Mouse (Mus musculus): ENCODE measurements around the gene Gsto2. TPM values are rescaled to one million over a fixed set of nuclear protein-coding genes. Genes with fewer than 3 reads are reported as not detected.

Gsto2 gene
- 0.74 and 1.4 TPM in 2 replicates for polyA plus RNA-seq (2015; fragmentation: Nextera tagmentation; extraction: Ambion mirVana)

- ATAC-seq (replicated peaks), result peak; percentile 100
- under 1% methylated on average over 49 of the region's 49 CpGs for WGBS
- Histone ChIP-seq H3K4me3 (peak within 1 kb of the TSS; percentile 78), H3K27ac (peak within 1 kb of the TSS; percentile 92), H3K36me3 (replicated peaks) (peaks cover 3% of the 10 kb centered on the region; the same call in 1 of the 2 replicates), H3K9ac (peak within 1 kb of the TSS; percentile 95), H3K4me2 (peak within 1 kb of the TSS; percentile 80), H3K27me3 (replicated peaks) (no peaks in the 10 kb centered on the region; the same call in 1 of the 2 replicates), H3K4me1 (peaks cover 12% of the 10 kb centered on the region), H3K9me3 (no peaks in the 10 kb centered on the region)
Observed at GRCm38 (mm10) chr19:47865353-47865947, at the start of gene Gsto2. Gene Gsto2, plus strand, starts transcription at chr19:47865534.

- H3K4me3 ChIP-seq, result no peak overlapping the region
- 90% methylated on average over 9 of the region's 9 CpGs for WGBS
- no peaks in the 10 kb centered on the region for H3K9me3 ChIP-seq
- H3K9ac ChIP-seq, result no peak overlapping the region
- no peak for ATAC-seq (replicated peaks)
- no peak overlapping the region for H3K4me2 ChIP-seq
- H3K27ac ChIP-seq, result no peak overlapping the region
- 0 out of 2 replicates have a peak, but pooled peaks cover 6% of the 10 kb centered on the region for H3K4me1 ChIP-seq
- H3K36me3 ChIP-seq (replicated peaks), result no peaks in the 10 kb centered on the region
- no peaks in the 10 kb centered on the region for H3K27me3 ChIP-seq (replicated peaks)
Observed at GRCm38 (mm10) chr19:47817692-47818091, 47.6 kb upstream of the Gsto2 start.

- 20% methylated on average over 8 of the region's 9 CpGs for WGBS
- H3K36me3 ChIP-seq (replicated peaks), result no peaks in the 10 kb centered on the region
- H3K9me3 ChIP-seq, result no peaks in the 10 kb centered on the region
- H3K27me3 ChIP-seq (replicated peaks), result no peaks in the 10 kb centered on the region
- H3K9ac ChIP-seq, result no peak overlapping the region
- H3K4me2 ChIP-seq, result no peak overlapping the region
- H3K27ac ChIP-seq, result no peak overlapping the region
- H3K4me3 ChIP-seq, result no peak overlapping the region
- H3K4me1 ChIP-seq, result 0 out of 2 replicates have a peak, but pooled peaks cover 6% of the 10 kb centered on the region
- peak; percentile 45; the same call in 1 of the 2 replicates for ATAC-seq (replicated peaks)
Observed at GRCm38 (mm10) chr19:47820832-47821493, 44.4 kb upstream of the Gsto2 start.

GRCm38 (mm10) chr19:47821494-47821872, 43.9 kb upstream of the Gsto2 start:
- Histone ChIP-seq H3K9me3 (no peaks in the 10 kb centered on the region), H3K36me3 (replicated peaks) (no peaks in the 10 kb centered on the region), H3K4me1 (0 out of 2 replicates have a peak, but pooled peaks cover 6% of the 10 kb centered on the region), H3K27me3 (replicated peaks) (no peaks in the 10 kb centered on the region), H3K4me3 (no peak overlapping the region), H3K9ac (no peak overlapping the region), H3K4me2 (no peak overlapping the region), H3K27ac (no peak overlapping the region)
- 64% methylated on average over 7 of the region's 7 CpGs for WGBS
- ATAC-seq (replicated peaks), result no peak

GRCm38 (mm10) chr19:47822143-47822796, 43.1 kb upstream of the Gsto2 start:
- H3K9ac ChIP-seq, result no peak overlapping the region
- 0 out of 2 replicates have a peak, but pooled peaks have one; percentile 27 for ATAC-seq (replicated peaks)
- WGBS, result 19% methylated on average over 8 of the region's 8 CpGs

GRCm38 (mm10) chr19:47824026-47824425, 41.3 kb upstream of the Gsto2 start:
- H3K4me2 ChIP-seq, result no peak overlapping the region
- no peak for ATAC-seq (replicated peaks)
- no peaks in the 10 kb centered on the region for H3K27me3 ChIP-seq (replicated peaks)
- 84% methylated on average over 5 of the region's 5 CpGs for WGBS
- H3K36me3 ChIP-seq (replicated peaks), result no peaks in the 10 kb centered on the region
- H3K4me1 ChIP-seq, result 0 out of 2 replicates have a peak, but pooled peaks cover 6% of the 10 kb centered on the region
- no peak overlapping the region for H3K9ac ChIP-seq
- no peaks in the 10 kb centered on the region for H3K9me3 ChIP-seq
- H3K4me3 ChIP-seq, result no peak overlapping the region
- no peak overlapping the region for H3K27ac ChIP-seq

More at GRCm38 (mm10) chr19:47822143-47822796, 43.1 kb upstream of the Gsto2 start:
- H3K4me2 ChIP-seq, result peak overlapping the region; percentile 34
- no peaks in the 10 kb centered on the region for H3K9me3 ChIP-seq
- 0 out of 2 replicates have a peak, but pooled peaks cover 6% of the 10 kb centered on the region for H3K4me1 ChIP-seq
- no peaks in the 10 kb centered on the region for H3K27me3 ChIP-seq (replicated peaks)
- H3K4me3 ChIP-seq, result no peak overlapping the region
- H3K36me3 ChIP-seq (replicated peaks), result no peaks in the 10 kb centered on the region
- H3K27ac ChIP-seq, result no peak overlapping the region

GRCm38 (mm10) chr19:47829913-47830450, 35.4 kb upstream of the Gsto2 start:
- Histone ChIP-seq H3K27ac (no peak overlapping the region), H3K9ac (no peak overlapping the region), H3K4me2 (no peak overlapping the region), H3K4me3 (no peak overlapping the region), H3K9me3 (no peaks in the 10 kb centered on the region), H3K4me1 (no peaks in the 10 kb centered on the region), H3K27me3 (replicated peaks) (no peaks in the 10 kb centered on the region), H3K36me3 (replicated peaks) (no peaks in the 10 kb centered on the region)
- 83% methylated on average over 14 of the region's 14 CpGs for WGBS
- no peak for ATAC-seq (replicated peaks)

- H3K4me3 ChIP-seq, result no peak overlapping the region
- no peak overlapping the region for H3K27ac ChIP-seq
- H3K9ac ChIP-seq, result no peak overlapping the region
- no peaks in the 10 kb centered on the region for H3K4me1 ChIP-seq
- 96% methylated on average over 8 of the region's 8 CpGs for WGBS
- ATAC-seq (replicated peaks), result no peak
- no peaks in the 10 kb centered on the region for H3K27me3 ChIP-seq (replicated peaks)
- no peaks in the 10 kb centered on the region for H3K9me3 ChIP-seq
- H3K4me2 ChIP-seq, result no peak overlapping the region
- H3K36me3 ChIP-seq (replicated peaks), result no peaks in the 10 kb centered on the region
Observed at GRCm38 (mm10) chr19:47831111-47831510, 34.2 kb upstream of the Gsto2 start.

- no peak for ATAC-seq (replicated peaks)
- Histone ChIP-seq H3K36me3 (replicated peaks) (no peaks in the 10 kb centered on the region), H3K4me1 (no peaks in the 10 kb centered on the region), H3K27ac (no peak overlapping the region), H3K4me2 (no peak overlapping the region), H3K9ac (no peak overlapping the region), H3K4me3 (no peak overlapping the region), H3K27me3 (replicated peaks) (no peaks in the 10 kb centered on the region), H3K9me3 (no peaks in the 10 kb centered on the region)
- 86% methylated on average over 16 of the region's 16 CpGs for WGBS
Observed at GRCm38 (mm10) chr19:47832316-47832715, 33.0 kb upstream of the Gsto2 start.

- Histone ChIP-seq H3K9me3 (no peaks in the 10 kb centered on the region), H3K27me3 (replicated peaks) (0 out of 2 replicates have a peak, but pooled peaks cover 4% of the 10 kb centered on the region), H3K36me3 (replicated peaks) (no peaks in the 10 kb centered on the region), H3K4me3 (no peak overlapping the region), H3K4me2 (no peak overlapping the region), H3K9ac (no peak overlapping the region), H3K27ac (no peak overlapping the region), H3K4me1 (0 out of 2 replicates have a peak, but pooled peaks cover 2% of the 10 kb centered on the region)
- WGBS, result 91% methylated on average over 5 of the region's 5 CpGs
- ATAC-seq (replicated peaks), result no peak
Observed at GRCm38 (mm10) chr19:47834614-47835013, 30.7 kb upstream of the Gsto2 start.

- WGBS, result 82% methylated on average over 7 of the region's 7 CpGs
- Histone ChIP-seq H3K36me3 (replicated peaks) (no peaks in the 10 kb centered on the region), H3K27ac (no peak overlapping the region), H3K4me1 (0 out of 2 replicates have a peak, but pooled peaks cover 2% of the 10 kb centered on the region), H3K9me3 (no peaks in the 10 kb centered on the region), H3K9ac (no peak overlapping the region), H3K27me3 (replicated peaks) (0 out of 2 replicates have a peak, but pooled peaks cover 4% of the 10 kb centered on the region), H3K4me3 (no peak overlapping the region), H3K4me2 (no peak overlapping the region)
- no peak for ATAC-seq (replicated peaks)
Observed at GRCm38 (mm10) chr19:47835776-47836175, 29.6 kb upstream of the Gsto2 start.

All from midbrain, embryonic 15.5 days (tissue).